Mouse (Mus musculus) G1E (cell line): ENCODE measurements at regions not wholly inside any gene's neighbourhood (a gene's known extent, or its start where the extent isn't known, plus 50 kb on each side); places are given as distances from the start of the nearest gene placed in this dataset.

Experiments used
- ATAC-seq: 2 replicates; pipeline ENCODE4 v1.8.0; 2016; ENCODE audit warnings: mild to moderate bottlenecking; ENCODE audit not compliant: insufficient number of reproducible peaks, poor library complexity, low FRiP score, severe bottlenecking; ENCODE audit errors: extremely low read depth
- DNase-seq: peaks from one replicate; pipeline ENCODE4 v3.0.0; 2012; ENCODE audit warnings: low spot score
- H3K27me3 ChIP-seq: 2 replicates; pipeline ENCODE4 v1.6.1; 2012; ENCODE audit warnings: mild to moderate bottlenecking, low read length, inconsistent platforms; ENCODE audit not compliant: insufficient read depth
- H3K36me3 ChIP-seq: replicated peaks from 2 replicates; pipeline ENCODE3; 2012; ENCODE audit warnings: mild to moderate bottlenecking, inconsistent platforms
- H3K4me1 ChIP-seq: 2 replicates; pipeline ENCODE4 v1.6.1; 2012; ENCODE audit warnings: low read depth, low read length, inconsistent platforms, mixed read lengths; ENCODE audit not compliant: insufficient read depth
- H3K4me3 ChIP-seq: 2 replicates; pipeline ENCODE4 v1.5.1; 2012; ENCODE audit warnings: low read depth, mild to moderate bottlenecking, inconsistent platforms, low read length, moderate library complexity, mixed read lengths
- H3K9me3 ChIP-seq: replicated peaks from 2 replicates; pipeline ENCODE4 v1.6.1; 2012; ENCODE audit warnings: inconsistent platforms
- CTCF ChIP-seq: IDR thresholded peaks from 2 replicates; pipeline ENCODE4 v1.5.1; 2012; ENCODE audit warnings: low read depth, low read length, inconsistent platforms, mixed read lengths
- GATA1 ChIP-seq: IDR thresholded peaks from 2 replicates; pipeline ENCODE4 v1.6.1; 2012; ENCODE audit warnings: borderline replicate concordance, low read length, inconsistent platforms, mixed read lengths
- GATA2 ChIP-seq: IDR thresholded peaks from 2 replicates; pipeline ENCODE4 v1.6.1; 2012; ENCODE audit warnings: low read depth, low read length, inconsistent platforms, borderline replicate concordance
- POLR2AphosphoS5 ChIP-seq: IDR thresholded peaks from 2 replicates; pipeline ENCODE4 v1.6.1; 2012; ENCODE audit warnings: low read depth, low read length, inconsistent platforms; ENCODE audit not compliant: insufficient replicate concordance
- TAL1 ChIP-seq: conservative IDR thresholded peaks from 2 replicates; pipeline ENCODE4 v1.6.1; 2012; ENCODE audit warnings: low read depth, low read length, inconsistent platforms, mixed read lengths

GRCm38 (mm10) chr14:101327421-101327820 lies 127.3 kb upstream of the Prr30 start:
- Histone ChIP-seq H3K9me3 (peaks cover 52% of the 10 kb centered on the region), H3K4me3 (no peak overlapping the region), H3K27me3 (no peaks in the 10 kb centered on the region), H3K36me3 (no peaks in the 10 kb centered on the region), H3K4me1 (no peaks in the 10 kb centered on the region)
- DNase-seq (no peak), ATAC-seq (no peak)
- TF ChIP-seq GATA2, result no peak
- no peak for TF ChIP-seq TAL1

GRCm38 (mm10) chr14:101326477-101326941 lies 126.4 kb upstream of the Prr30 start:
- no peak overlapping the region for H3K4me3 ChIP-seq
- DNase-seq, result no peak
- no peaks in the 10 kb centered on the region for H3K27me3 ChIP-seq
- no peaks in the 10 kb centered on the region for H3K4me1 ChIP-seq
- ATAC-seq, result no peak
- no peaks in the 10 kb centered on the region for H3K36me3 ChIP-seq
- TF ChIP-seq GATA1, result no peak
- TF ChIP-seq TAL1, result no peak
- TF ChIP-seq GATA2, result no peak
- no peak for TF ChIP-seq POLR2AphosphoS5
- TF ChIP-seq CTCF, result no peak
- H3K9me3 ChIP-seq, result peaks cover 48% of the 10 kb centered on the region

GRCm38 (mm10) chr14:101323361-101323760 lies 123.2 kb upstream of the Prr30 start:
- H3K9me3 ChIP-seq, result peaks cover 36% of the 10 kb centered on the region
- DNase-seq (no peak), ATAC-seq (no peak)
- H3K4me3 ChIP-seq, result no peak overlapping the region
- H3K4me1 ChIP-seq, result no peaks in the 10 kb centered on the region
- no peaks in the 10 kb centered on the region for H3K36me3 ChIP-seq
- TF ChIP-seq GATA2 (no peak), POLR2AphosphoS5 (no peak), TAL1 (no peak), GATA1 (no peak), CTCF (no peak)
- no peaks in the 10 kb centered on the region for H3K27me3 ChIP-seq

GRCm38 (mm10) chr14:101307920-101308319 lies 107.8 kb upstream of the Prr30 start:
- Histone ChIP-seq H3K36me3 (no peaks in the 10 kb centered on the region), H3K27me3 (no peaks in the 10 kb centered on the region), H3K9me3 (peaks cover 14% of the 10 kb centered on the region), H3K4me3 (no peak overlapping the region), H3K4me1 (no peaks in the 10 kb centered on the region)
- ATAC-seq (no peak), DNase-seq (no peak)
- TF ChIP-seq TAL1 (no peak), GATA2 (no peak), POLR2AphosphoS5 (no peak), CTCF (no peak), GATA1 (no peak)

- peaks cover 14% of the 10 kb centered on the region for H3K9me3 ChIP-seq
- H3K36me3 ChIP-seq, result no peaks in the 10 kb centered on the region
- ATAC-seq, result no peak
- no peak for DNase-seq
- H3K4me1 ChIP-seq, result no peaks in the 10 kb centered on the region
- TF ChIP-seq CTCF (no peak), GATA1 (no peak), POLR2AphosphoS5 (no peak), GATA2 (no peak), TAL1 (no peak)
- no peak overlapping the region for H3K4me3 ChIP-seq
- H3K27me3 ChIP-seq, result no peaks in the 10 kb centered on the region
These were observed 104.4 kb upstream of the Prr30 start for GRCm38 (mm10) chr14:101304487-101305032.

GRCm38 (mm10) chr14:101297841-101298240 lies 97.7 kb upstream of the Prr30 start:
- Histone ChIP-seq H3K4me3 (no peak overlapping the region), H3K9me3 (peaks cover 20% of the 10 kb centered on the region), H3K27me3 (no peaks in the 10 kb centered on the region), H3K4me1 (no peaks in the 10 kb centered on the region), H3K36me3 (no peaks in the 10 kb centered on the region)
- TF ChIP-seq TAL1, result no peak
- ATAC-seq (no peak), DNase-seq (no peak)

GRCm38 (mm10) chr14:101294693-101295092 lies 94.6 kb upstream of the Prr30 start:
- H3K4me1 ChIP-seq, result no peaks in the 10 kb centered on the region
- ATAC-seq (no peak), DNase-seq (no peak)
- TF ChIP-seq CTCF (no peak), TAL1 (no peak), POLR2AphosphoS5 (no peak), GATA2 (no peak), GATA1 (no peak)
- H3K36me3 ChIP-seq, result no peaks in the 10 kb centered on the region
- H3K9me3 ChIP-seq, result peaks cover 13% of the 10 kb centered on the region
- no peaks in the 10 kb centered on the region for H3K27me3 ChIP-seq
- H3K4me3 ChIP-seq, result no peak overlapping the region
